Mouse (Mus musculus): ENCODE results near the gene Chl1. TPM values are rescaled to one million over a fixed set of nuclear protein-coding genes. Genes with fewer than 3 reads are reported as not detected.

The Chl1 gene
- 0.08 and 0.65 TPM in 2 replicates for polyA plus RNA-seq (2012; rRNA removed; ENCODE audit: low replicate concordance)

DNA sequence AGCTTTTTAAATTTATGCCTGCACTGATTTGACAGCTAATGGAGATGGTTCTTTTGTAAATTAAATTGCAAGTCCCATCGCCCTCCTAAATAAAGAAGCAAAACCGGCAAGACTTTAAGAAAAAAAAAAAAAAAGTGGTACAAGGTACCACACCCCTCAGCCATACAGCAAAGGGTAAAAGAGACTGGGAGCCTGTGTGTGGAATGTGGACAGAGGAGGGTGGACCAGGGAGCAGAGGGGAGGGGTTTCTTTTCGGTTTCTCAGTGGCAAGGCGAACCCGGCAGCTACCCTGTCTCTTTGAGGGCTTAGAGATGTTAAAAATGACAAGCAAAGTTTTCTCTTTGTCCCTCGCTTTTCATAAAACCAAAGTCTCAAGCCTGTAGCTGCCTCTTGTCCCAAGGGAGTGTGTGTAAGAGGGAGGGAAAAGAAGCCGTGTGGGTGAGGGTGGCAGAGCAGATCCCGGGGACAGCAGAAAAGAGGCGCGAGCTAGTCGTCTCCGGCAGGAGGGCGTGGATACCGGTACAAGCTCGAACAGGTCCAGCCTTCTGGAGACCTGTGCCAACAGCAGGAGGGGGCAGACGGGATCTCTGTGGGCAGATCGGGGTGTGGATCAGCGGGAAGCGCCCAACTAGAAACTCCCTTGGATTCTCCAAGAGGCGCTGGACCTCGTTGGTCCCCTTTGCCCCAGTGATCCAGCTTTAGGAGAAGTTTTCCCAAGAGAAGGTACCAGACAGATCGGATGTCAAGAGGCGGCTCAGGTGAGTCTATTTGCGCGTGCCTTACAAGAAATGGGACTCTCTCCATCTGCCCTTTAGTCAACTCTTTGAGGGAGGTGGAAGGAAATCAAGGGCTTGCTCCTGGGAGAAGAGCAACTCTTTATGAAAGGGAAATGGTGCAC is at the start of gene Chl1:
Gene Chl1 (plus strand): TSS at position 195 of the 898 bp plus-strand sequence.

